Mouse (Mus musculus): ENCODE results near the gene Ubr4.

The Ubr4 gene

GRCm38 (mm10) chr4:139432966-139433765 lies 80.8 kb downstream of the Ubr4 start:
- DNase-seq: peak; percentile 51

- peak; percentile 57 for DNase-seq
Measured at GRCm38 (mm10) chr4:139441244-139441643, 88.8 kb downstream of the Ubr4 start.

GRCm38 (mm10) chr4:139441806-139442205 lies 89.4 kb downstream of the Ubr4 start:
- DNase-seq: no peak

GRCm38 (mm10) chr4:139442391-139443355 lies 90.3 kb downstream of the Ubr4 start:
- DNase-seq: no peak

- peak; percentile 82 for DNase-seq
Measured at GRCm38 (mm10) chr4:139444315-139444714, 91.9 kb downstream of the Ubr4 start.

GRCm38 (mm10) chr4:139446176-139446575 lies 93.8 kb downstream of the Ubr4 start:
- no peak for DNase-seq

GRCm38 (mm10) chr4:139446731-139447675 lies 94.6 kb downstream of the Ubr4 start:
- DNase-seq: no peak

GRCm38 (mm10) chr4:139452944-139453700 lies 100.7 kb downstream of the Ubr4 start:
- DNase-seq: peak; percentile 64

GRCm38 (mm10) chr4:139454339-139454738 lies 101.9 kb downstream of the Ubr4 start:
- DNase-seq: no peak

GRCm38 (mm10) chr4:139459970-139460369 lies 107.6 kb downstream of the Ubr4 start:
- DNase-seq: no peak

- DNase-seq: no peak
Measured at GRCm38 (mm10) chr4:139464163-139464562, 111.8 kb downstream of the Ubr4 start.

- DNase-seq: peak; percentile 68
Measured at GRCm38 (mm10) chr4:139466541-139466940, 114.1 kb downstream of the Ubr4 start.

GRCm38 (mm10) chr4:139470198-139470597 lies 117.8 kb downstream of the Ubr4 start:
- DNase-seq: peak; percentile 92

- no peak for DNase-seq
Measured at GRCm38 (mm10) chr4:139476663-139477625, 124.5 kb downstream of the Ubr4 start.

- no peak for DNase-seq
Measured at GRCm38 (mm10) chr4:139477983-139478382, 125.6 kb downstream of the Ubr4 start.

- DNase-seq: no peak
Measured at GRCm38 (mm10) chr4:139479176-139479575, 126.8 kb downstream of the Ubr4 start.

GRCm38 (mm10) chr4:139481400-139481799 lies 129.0 kb downstream of the Ubr4 start:
- no peak for DNase-seq

GRCm38 (mm10) chr4:139483461-139484105 lies 131.2 kb downstream of the Ubr4 start:
- DNase-seq: no peak

GRCm38 (mm10) chr4:139484496-139484895 lies 132.1 kb downstream of the Ubr4 start:
- DNase-seq: no peak

- DNase-seq: no peak
Measured at GRCm38 (mm10) chr4:139487085-139487484, 134.7 kb downstream of the Ubr4 start.

All from cerebellum, adult 8-10 months (tissue).